Mouse (Mus musculus) liver, adult 2 months (tissue): ENCODE data around the gene Stard3.

ENCODE experiments used
- CTCF ChIP-seq: fragments of 200-500 bp; IDR thresholded peaks from 2 replicates; pipeline ENCODE4 v1.5.1; 2011; ENCODE audit warnings: low read depth, low read length, control low read depth
- POLR2A ChIP-seq: fragments of 200-500 bp; IDR thresholded peaks from 2 replicates; pipeline ENCODE4 v1.6.1; 2011; ENCODE audit warnings: low read length, control low read depth; ENCODE audit not compliant: insufficient read depth; ENCODE audit errors: extremely low read depth

- no peak for TF ChIP-seq POLR2A
- no peak for TF ChIP-seq CTCF
These were observed 36.9 kb downstream of the Stard3 start for GRCm38 (mm10) chr11:98395041-98395440.
